Mouse (Mus musculus) MN1 (cell line): ENCODE measurements around the gene Hnrnpf.
"Not testable (repeated sequence)": the region's sequence is repeated elsewhere in the genome, so short reads cannot be mapped to it uniquely, and the experiment has no call there.

Experiments
- DNase-seq: peaks from one replicate; pipeline ENCODE4 v3.0.0-alpha.2; 2016; ENCODE audit warnings: low spot score

Hnrnpf gene

GRCm38 (mm10) chr6:117900126-117901080, at the start of gene Hnrnpf:
TSS of gene Hnrnpf (plus strand) at chr6:117900324.
- no peak for DNase-seq

GRCm38 (mm10) chr6:117851747-117852146, 48.4 kb upstream of the Hnrnpf start:
- DNase-seq: no peak

GRCm38 (mm10) chr6:117857990-117858389, 42.1 kb upstream of the Hnrnpf start:
- DNase-seq: peak; percentile 43

- peak; percentile 60 for DNase-seq
These were observed 38.3 kb upstream of the Hnrnpf start, which contains the start of gene Zfp239 for GRCm38 (mm10) chr6:117861848-117862247. TSS of gene Zfp239 (plus strand) at chr6:117862100.

GRCm38 (mm10) chr6:117862465-117862864, 37.7 kb upstream of the Hnrnpf start:
- DNase-seq: no peak

DNA sequence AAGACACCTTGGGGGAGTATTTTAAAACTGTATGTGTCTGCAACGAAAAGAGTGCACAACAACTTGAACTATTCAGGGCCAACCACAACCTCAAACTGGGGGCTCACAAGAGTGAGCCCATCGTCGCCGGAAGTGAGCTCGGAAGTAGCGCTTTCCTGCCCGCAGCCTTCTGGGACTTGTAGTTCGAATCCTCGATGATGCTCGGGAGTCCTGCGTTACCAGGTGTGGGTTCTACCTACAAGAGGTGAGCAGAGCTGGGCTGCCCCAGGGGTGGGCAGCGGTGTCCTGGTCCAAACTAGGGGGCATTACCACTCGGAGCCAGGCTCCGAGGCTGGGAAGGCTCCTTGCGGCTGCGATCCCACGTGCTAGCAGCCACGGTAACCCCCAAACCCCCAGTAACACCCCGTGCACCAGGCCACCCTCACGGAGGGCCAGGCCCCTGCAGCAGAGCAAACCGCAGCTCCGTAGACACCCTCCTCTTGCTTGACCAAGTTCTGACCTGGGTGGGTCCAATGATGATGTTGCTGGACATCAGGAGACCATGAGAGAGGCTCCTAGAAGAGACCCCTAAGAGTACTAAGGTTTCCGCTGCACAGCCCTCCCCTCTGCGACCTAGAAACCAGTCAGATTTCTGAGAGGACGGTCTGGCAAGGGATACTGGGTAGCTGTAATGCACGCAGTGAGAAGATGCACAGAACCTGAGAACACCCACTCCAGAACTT, 37.1 kb upstream of the Hnrnpf start:
- DNase-seq: peak; percentile 73

- DNase-seq: no peak
These were observed 36.4 kb upstream of the Hnrnpf start for GRCm38 (mm10) chr6:117863751-117864150.

DNA sequence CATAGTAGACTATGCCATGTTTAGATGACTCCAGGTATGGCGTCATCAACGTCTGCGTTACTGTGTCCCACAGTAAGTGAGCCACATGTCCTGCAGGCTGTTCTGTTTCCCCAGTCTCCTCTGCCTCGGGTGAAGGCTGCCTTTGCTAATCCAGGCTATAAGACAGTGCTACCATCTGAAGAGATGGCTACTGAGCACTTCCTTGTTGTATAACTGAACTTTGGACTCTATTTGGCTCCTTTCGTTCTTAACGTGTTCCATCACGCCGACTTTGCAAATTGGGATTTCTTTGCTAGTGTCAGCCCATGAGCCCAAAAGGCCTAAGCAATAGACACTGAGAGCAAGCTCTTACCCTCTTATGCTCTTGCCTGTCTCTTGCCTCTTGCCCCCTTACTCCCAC, 31.9 kb upstream of the Hnrnpf start:
- no peak for DNase-seq

- no peak for DNase-seq
These were observed 29.1 kb upstream of the Hnrnpf start for GRCm38 (mm10) chr6:117871034-117871433.

GRCm38 (mm10) chr6:117873450-117873849, 26.7 kb upstream of the Hnrnpf start:
- DNase-seq: not testable (repeated sequence)

- no peak for DNase-seq
These were observed 25.4 kb upstream of the Hnrnpf start for GRCm38 (mm10) chr6:117874621-117875281.

GRCm38 (mm10) chr6:117878700-117879407, 21.3 kb upstream of the Hnrnpf start:
- peak; percentile 91 for DNase-seq

GRCm38 (mm10) chr6:117879408-117880115, 20.6 kb upstream of the Hnrnpf start:
- DNase-seq: peak; percentile 98

- peak; percentile 50 for DNase-seq
These were observed 19.7 kb upstream of the Hnrnpf start for GRCm38 (mm10) chr6:117880394-117880838.

GRCm38 (mm10) chr6:117881229-117881628, 18.9 kb upstream of the Hnrnpf start:
- no peak for DNase-seq

DNA sequence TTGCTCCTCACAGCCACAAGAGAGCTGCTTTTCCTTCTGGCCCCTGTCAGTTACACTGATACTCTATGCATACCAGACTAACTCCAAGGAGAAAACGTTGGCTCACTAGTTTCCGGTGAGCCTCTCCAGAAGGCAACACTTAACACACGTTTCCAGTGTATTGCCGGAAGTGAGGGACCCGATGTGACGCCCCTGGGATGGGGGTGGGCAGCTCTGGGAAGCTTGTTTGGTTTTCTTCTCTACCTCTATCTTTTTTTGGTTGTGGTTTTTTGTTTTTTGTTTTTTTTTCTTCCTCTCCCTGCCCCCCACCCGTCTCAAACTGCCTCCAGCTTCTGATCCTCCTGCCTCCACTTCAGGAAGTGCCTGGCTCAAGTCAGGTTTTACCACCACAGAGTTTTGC, 18.1 kb upstream of the Hnrnpf start:
- no peak for DNase-seq

- no peak for DNase-seq
These were observed 14.2 kb upstream of the Hnrnpf start for GRCm38 (mm10) chr6:117885943-117886342.

- DNase-seq: no peak
These were observed 12.1 kb upstream of the Hnrnpf start for GRCm38 (mm10) chr6:117888032-117888431.

- DNase-seq: no peak
These were observed 11.5 kb upstream of the Hnrnpf start for GRCm38 (mm10) chr6:117888642-117889096.

DNA sequence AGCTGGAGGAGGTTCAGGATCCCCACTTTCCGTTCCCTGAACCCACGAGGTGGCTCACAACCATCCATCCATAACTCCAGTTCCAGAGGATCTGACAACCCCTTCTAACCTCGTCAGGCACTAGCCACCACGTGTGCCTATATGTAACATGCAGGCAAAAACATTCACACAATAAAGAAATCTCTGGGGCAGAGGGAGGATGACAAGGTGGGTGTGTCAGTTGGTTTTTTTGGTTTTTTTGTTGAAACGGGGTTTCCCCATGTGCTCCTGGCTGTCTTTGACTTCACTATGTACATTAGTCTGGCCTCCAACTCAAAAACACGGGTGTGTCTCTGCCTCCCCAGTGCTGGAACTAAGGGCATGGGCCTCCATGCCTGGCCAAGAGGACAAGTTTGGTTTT, 9.9 kb upstream of the Hnrnpf start:
- DNase-seq: no peak
